Mouse (Mus musculus): ENCODE measurements at regions not wholly inside any gene's neighbourhood (a gene's known extent, or its start where the extent isn't known, plus 50 kb on each side); places are given as distances from the start of the nearest gene placed in this dataset.

GRCm38 (mm10) chr6:98626435-98626834 is 283.9 kb upstream of the Gm765 start:
- H3K36me3 ChIP-seq (replicated peaks in 1 of 2; ENCODE audit: control insufficient read depth in 1 of 2, insufficient read depth in 1 of 2, low read length in 1 of 2): no peaks in the 10 kb centered on the region
- H3K9ac ChIP-seq (ENCODE audit: insufficient read depth, low read depth): no peak overlapping the region
- H3K79me2 ChIP-seq (replicated peaks; ENCODE audit: control insufficient read depth, extremely low read depth, insufficient read depth, poor library complexity, severe bottlenecking): no peaks in the 10 kb centered on the region
- H3K27ac ChIP-seq (ENCODE audit: insufficient read depth, low read depth): no peak overlapping the region
- DNase-seq (ENCODE audit: extremely low read depth): no peak
- dilution Hi-C loops (cut with MboI; ENCODE audit: extremely low pct_ligation_motif_present, extremely low pct_unique_long_range_greater_than_20kb, low sequenced_read_pairs): no loop called here
- H3K27me3 ChIP-seq (replicated peaks): no peaks in the 10 kb centered on the region
- H3K9me3 ChIP-seq (replicated peaks; ENCODE audit: low read length): no peaks in the 10 kb centered on the region
- TF ChIP-seq UBTF (IDR thresholded peaks at IDR 0.05; ENCODE audit: low read depth, low read length): no peak
- H3K4me2 ChIP-seq (ENCODE audit: insufficient read depth, low read depth, poor library complexity, severe bottlenecking): no peak overlapping the region
- in situ Hi-C loops (cut with MboI; ENCODE audit: low pct_ligation_motif_present, low pct_unique_long_range_greater_than_20kb, low sequenced_read_pairs): no loop called here
- peaks cover 0 to 28% of the 10 kb centered on the region in 2 experiments; a peak in 2 of 4 replicates for H3K4me1 ChIP-seq (ENCODE audit: control insufficient read depth in 1 of 2, insufficient read depth in 2 of 2)
- H3K4me3 ChIP-seq (replicated peaks in 1 of 3; ENCODE audit: low read depth in 2 of 3, low read length in 2 of 3, poor library complexity in 1 of 3): no peak overlapping the region

DNA sequence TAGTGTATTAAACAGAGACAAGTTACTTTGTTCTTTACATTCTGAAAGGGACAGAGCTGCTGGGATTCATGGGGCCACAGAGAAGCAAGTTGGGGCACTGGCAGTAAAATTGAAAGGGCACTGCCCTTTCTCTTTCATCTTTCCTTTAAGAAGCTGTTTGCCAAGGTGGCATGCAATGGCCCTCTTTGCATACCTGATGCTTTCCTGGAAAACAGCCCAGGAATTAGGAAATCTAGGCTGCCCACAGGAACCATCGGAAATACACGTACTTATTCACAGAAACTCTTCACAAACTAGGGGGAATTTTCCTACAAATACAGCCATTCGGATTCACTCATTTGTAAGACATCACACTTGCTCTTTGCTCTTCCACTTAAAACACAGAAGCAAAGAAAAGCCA is 278.3 kb upstream of the Gm765 start:
- H3K9me3 ChIP-seq (replicated peaks; ENCODE audit: low read length): no peaks in the 10 kb centered on the region
- H3K27me3 ChIP-seq (replicated peaks): no peaks in the 10 kb centered on the region
- H3K9ac ChIP-seq (ENCODE audit: insufficient read depth, low read depth): no peak overlapping the region
- no peaks in the 10 kb centered on the region for H3K79me2 ChIP-seq (replicated peaks; ENCODE audit: control insufficient read depth, extremely low read depth, insufficient read depth, poor library complexity, severe bottlenecking)
- no peak for TF ChIP-seq KAT2A (IDR thresholded peaks at IDR 0.05; ENCODE audit: insufficient replicate concordance, low read length)
- no peak for TF ChIP-seq POLR2AphosphoS2 (IDR thresholded peaks at IDR 0.05; ENCODE audit: low read depth, low read length)
- in situ Hi-C loops (cut with MboI; ENCODE audit: low pct_ligation_motif_present, low pct_unique_long_range_greater_than_20kb, low sequenced_read_pairs): no loop called here
- DNase-seq (ENCODE audit: extremely low read depth): no peak
- H3K36me3 ChIP-seq (replicated peaks in 1 of 2; ENCODE audit: control insufficient read depth in 1 of 2, insufficient read depth in 1 of 2, low read length in 1 of 2): no peaks in the 10 kb centered on the region
- H3K27ac ChIP-seq (ENCODE audit: insufficient read depth, low read depth): no peak overlapping the region
- no peak overlapping the region for H3K4me3 ChIP-seq (replicated peaks in 1 of 3; ENCODE audit: low read depth in 2 of 3, low read length in 2 of 3, poor library complexity in 1 of 3)
- H3K4me1 ChIP-seq (ENCODE audit: control insufficient read depth in 1 of 2, insufficient read depth in 2 of 2): peaks cover 0 to 17% of the 10 kb centered on the region in 2 experiments; a peak in 1 of 4 replicates
- H3K4me2 ChIP-seq (ENCODE audit: insufficient read depth, low read depth, poor library complexity, severe bottlenecking): no peak overlapping the region
- dilution Hi-C loops (cut with MboI; ENCODE audit: extremely low pct_ligation_motif_present, extremely low pct_unique_long_range_greater_than_20kb, low sequenced_read_pairs): no loop called here

DNA sequence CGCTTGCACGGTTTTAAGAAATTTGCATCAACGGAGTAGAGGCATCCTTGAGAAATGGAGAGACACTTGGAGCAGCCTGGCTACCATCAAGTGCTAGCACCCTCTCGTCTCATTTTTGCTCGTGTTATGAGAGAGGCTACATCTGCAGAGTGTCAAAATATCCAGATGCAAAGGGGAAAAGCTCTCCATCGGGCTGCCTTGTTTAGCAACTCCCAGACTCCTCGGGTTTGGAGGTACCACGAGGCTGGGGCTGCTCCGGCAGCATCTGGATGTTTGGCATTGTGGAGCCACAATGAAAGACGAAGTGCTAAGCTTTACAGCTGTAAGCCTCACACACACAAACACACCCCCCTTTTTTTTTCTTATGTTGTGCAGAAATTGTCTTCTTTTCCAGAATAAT is 270.5 kb upstream of the Gm765 start:
- dilution Hi-C loops (cut with MboI; ENCODE audit: extremely low pct_ligation_motif_present, extremely low pct_unique_long_range_greater_than_20kb, low sequenced_read_pairs): no loop called here
- TF ChIP-seq USF1 (IDR thresholded peaks at IDR 0.05; ENCODE audit: low read depth, low read length) (no peak), JUN (IDR thresholded peaks at IDR 0.05; ENCODE audit: insufficient read depth, low read depth, low read length) (no peak), CHD1 (IDR thresholded peaks at IDR 0.05; ENCODE audit: low read depth, low read length) (no peak), KAT2A (IDR thresholded peaks at IDR 0.05; ENCODE audit: insufficient replicate concordance, low read length) (no peak), MAFK (IDR thresholded peaks at IDR 0.05; ENCODE audit: insufficient replicate concordance, low read length) (no peak), MAX (IDR thresholded peaks at IDR 0.05; ENCODE audit: low read length) (no peak), ZC3H11A (IDR thresholded peaks at IDR 0.05; ENCODE audit: low read depth, low read length) (no peak), POLR2AphosphoS2 (IDR thresholded peaks at IDR 0.05; ENCODE audit: low read depth, low read length) (no peak), ELF1 (IDR thresholded peaks at IDR 0.05; ENCODE audit: low read depth, low read length) (no peak), TBP (conservative IDR thresholded peaks at IDR 0.05; ENCODE audit: low read depth, low read length) (no peak), USF2 (conservative IDR thresholded peaks at IDR 0.05; ENCODE audit: low read depth, low read length) (no peak), BHLHE40 (IDR thresholded peaks at IDR 0.05; ENCODE audit: low read depth, low read length) (no peak), SMC3 (IDR thresholded peaks at IDR 0.05; ENCODE audit: low read depth, low read length) (no peak), PAX5 (IDR thresholded peaks at IDR 0.05; ENCODE audit: low read length) (no peak), ZMIZ1 (IDR thresholded peaks at IDR 0.05; ENCODE audit: low read depth, low read length) (no peak), JUND (conservative IDR thresholded peaks at IDR 0.05; ENCODE audit: low read depth, low read length) (no peak), MYC (IDR thresholded peaks at IDR 0.05; ENCODE audit: low read depth, low read length) (no peak)
- no peak overlapping the region for H3K4me2 ChIP-seq (ENCODE audit: insufficient read depth, low read depth, poor library complexity, severe bottlenecking)

More for the DNA sequence above, 270.5 kb upstream of the Gm765 start:
- no peaks in the 10 kb centered on the region for H3K27me3 ChIP-seq (replicated peaks)
- H3K9me3 ChIP-seq (replicated peaks; ENCODE audit: low read length): no peaks in the 10 kb centered on the region
- in situ Hi-C loops (cut with MboI; ENCODE audit: low pct_ligation_motif_present, low pct_unique_long_range_greater_than_20kb, low sequenced_read_pairs): no loop called here
- no peak overlapping the region for H3K4me3 ChIP-seq (replicated peaks in 1 of 3; ENCODE audit: low read depth in 2 of 3, low read length in 2 of 3, poor library complexity in 1 of 3)
- H3K9ac ChIP-seq (ENCODE audit: insufficient read depth, low read depth): no peak overlapping the region
- peaks cover 0 to 5% of the 10 kb centered on the region in 2 experiments; a peak in 2 of 4 replicates for H3K4me1 ChIP-seq (ENCODE audit: control insufficient read depth in 1 of 2, insufficient read depth in 2 of 2)
- no peaks in the 10 kb centered on the region for H3K36me3 ChIP-seq (replicated peaks in 1 of 2; ENCODE audit: control insufficient read depth in 1 of 2, insufficient read depth in 1 of 2, low read length in 1 of 2)
- H3K79me2 ChIP-seq (replicated peaks; ENCODE audit: control insufficient read depth, extremely low read depth, insufficient read depth, poor library complexity, severe bottlenecking): no peaks in the 10 kb centered on the region
- no peak for DNase-seq (ENCODE audit: extremely low read depth)
- no peak overlapping the region for H3K27ac ChIP-seq (ENCODE audit: insufficient read depth, low read depth)

Measured in CH12.LX (cell line).